Mouse (Mus musculus) C2C12 (cell line): ENCODE data around the gene Desi1. TPM values are rescaled to one million over a fixed set of nuclear protein-coding genes. Genes with fewer than 3 reads are reported as not detected.

Experiments used
- H3K27me3 ChIP-seq: one replicate; pipeline ENCODE4 v1.6.1; 2011; ENCODE audit not compliant: control insufficient read depth, insufficient read depth, insufficient read length
- H3K36me3 ChIP-seq: one replicate; pipeline ENCODE4 v1.6.1; 2011; ENCODE audit not compliant: control insufficient read depth, insufficient read depth
- H3K4me3 ChIP-seq: one replicate; pipeline ENCODE4 v1.5.1; 2011; ENCODE audit warnings: mild to moderate bottlenecking, control low read depth; ENCODE audit not compliant: poor library complexity, insufficient read depth, severe bottlenecking
- H3K79me2 ChIP-seq: one replicate; pipeline ENCODE4 v1.6.1; 2011; ENCODE audit not compliant: control insufficient read depth, insufficient read depth
- H3K79me3 ChIP-seq: one replicate; pipeline ENCODE4 v1.6.1; 2011; ENCODE audit warnings: low read depth, control low read depth
- H3ac ChIP-seq: one replicate; pipeline ENCODE3; 2011; ENCODE audit warnings: low read depth; ENCODE audit not compliant: control insufficient read depth, insufficient read length
- CEBPB ChIP-seq: IDR thresholded peaks from one replicate; pipeline ENCODE4 v1.6.1; 2011; ENCODE audit warnings: low read depth, mild to moderate bottlenecking, control low read depth, moderate library complexity
- CTCF ChIP-seq: IDR thresholded peaks from one replicate; pipeline ENCODE4 v1.5.1; 2011; ENCODE audit not compliant: control insufficient read depth, insufficient read depth, insufficient read length
- FOSL1 ChIP-seq: IDR thresholded peaks from one replicate; pipeline ENCODE4 v1.8.0; 2011; ENCODE audit warnings: mild to moderate bottlenecking, low read length; ENCODE audit not compliant: poor library complexity, insufficient read depth, severe bottlenecking
- MAX ChIP-seq: IDR thresholded peaks from one replicate; pipeline ENCODE4 v1.6.1; 2011; ENCODE audit warnings: mild to moderate bottlenecking, control low read depth
- MYOD1 ChIP-seq: IDR thresholded peaks from one replicate; pipeline ENCODE4 v1.6.1; 2011; ENCODE audit warnings: low read depth; ENCODE audit not compliant: control insufficient read depth, insufficient read length
- MYOG ChIP-seq: IDR thresholded peaks from one replicate; pipeline ENCODE4 v1.6.1; 2011; ENCODE audit not compliant: control insufficient read depth, insufficient read length; ENCODE audit errors: extremely low read depth
- USF1 ChIP-seq: IDR thresholded peaks from one replicate; pipeline ENCODE4 v1.6.1; 2011; ENCODE audit warnings: low read depth, mild to moderate bottlenecking, control low read depth, moderate library complexity
- polyA plus RNA-seq: library from polyadenylated mRNA; unstranded; fragments of >200 nt; fragmentation: generic; extraction: Trizol; gene quantifications from one replicate; pipeline ENCODE4 v1.2.1, GENCODE M21; 2012; ENCODE audit warnings: missing spikeins

Desi1 gene
- polyA plus RNA-seq, 1 experiment = 56.6 TPM

DNA sequence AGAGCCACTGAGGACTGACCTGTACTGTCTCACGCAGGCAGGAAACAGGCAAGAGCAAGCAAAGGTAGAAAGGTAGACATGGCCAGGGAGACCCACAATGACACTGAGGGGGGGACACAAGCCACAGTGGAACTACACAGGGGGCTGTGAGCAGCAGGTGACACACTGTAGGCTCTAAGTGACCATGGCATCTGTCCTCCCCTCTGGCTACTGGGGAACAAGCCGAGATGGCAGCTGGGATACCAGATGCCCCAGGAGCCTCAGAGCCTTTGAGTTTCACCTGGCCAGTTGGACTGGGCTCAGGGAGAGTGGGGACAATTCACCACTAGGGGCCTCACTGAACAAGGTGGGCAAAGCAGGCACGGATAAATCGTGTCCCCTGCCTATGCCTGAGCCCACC is 81.4 kb downstream of the Desi1 start:
- H3K4me3 ChIP-seq = no peak overlapping the region
- peaks cover 20% of the 10 kb centered on the region for H3K36me3 ChIP-seq

DNA sequence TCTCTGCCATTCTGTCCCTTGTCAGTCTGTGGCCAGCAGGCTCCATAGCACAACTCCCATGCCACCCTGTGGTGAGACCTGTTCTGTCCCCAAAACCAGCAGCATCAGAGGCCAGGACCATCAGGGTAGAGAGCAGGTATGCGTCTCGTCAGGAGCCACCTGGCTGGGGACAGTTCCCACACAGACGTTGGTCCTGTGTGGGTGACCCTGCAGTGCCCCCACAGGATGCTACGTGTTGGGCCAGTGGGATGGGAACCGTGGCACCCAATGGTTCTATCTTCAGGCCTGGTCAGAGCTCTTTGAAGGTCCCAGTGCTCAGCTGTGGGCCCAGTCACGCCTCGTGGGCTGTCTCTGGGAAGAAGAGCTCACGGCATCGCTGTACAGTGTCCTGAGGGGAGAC is 82.5 kb downstream of the Desi1 start:
- Histone ChIP-seq H3K4me3 (no peak overlapping the region), H3ac (no peak overlapping the region), H3K36me3 (peaks cover 20% of the 10 kb centered on the region), H3K27me3 (no peaks in the 10 kb centered on the region), H3K79me2 (no peaks in the 10 kb centered on the region), H3K79me3 (no peaks in the 10 kb centered on the region)
- TF ChIP-seq CTCF = no peak
- TF ChIP-seq MYOD1 = no peak
- TF ChIP-seq CEBPB = no peak
- no peak for TF ChIP-seq MYOG
- TF ChIP-seq USF1 = no peak
- no peak for TF ChIP-seq FOSL1
- no peak for TF ChIP-seq MAX

More for the DNA sequence above, 81.4 kb downstream of the Desi1 start:
- Histone ChIP-seq H3K79me2 (no peaks in the 10 kb centered on the region), H3K79me3 (no peaks in the 10 kb centered on the region), H3K27me3 (no peaks in the 10 kb centered on the region), H3ac (no peak overlapping the region)
- TF ChIP-seq MYOD1 (no peak), CTCF (no peak), FOSL1 (no peak), MAX (no peak), CEBPB (no peak), USF1 (no peak)

DNA sequence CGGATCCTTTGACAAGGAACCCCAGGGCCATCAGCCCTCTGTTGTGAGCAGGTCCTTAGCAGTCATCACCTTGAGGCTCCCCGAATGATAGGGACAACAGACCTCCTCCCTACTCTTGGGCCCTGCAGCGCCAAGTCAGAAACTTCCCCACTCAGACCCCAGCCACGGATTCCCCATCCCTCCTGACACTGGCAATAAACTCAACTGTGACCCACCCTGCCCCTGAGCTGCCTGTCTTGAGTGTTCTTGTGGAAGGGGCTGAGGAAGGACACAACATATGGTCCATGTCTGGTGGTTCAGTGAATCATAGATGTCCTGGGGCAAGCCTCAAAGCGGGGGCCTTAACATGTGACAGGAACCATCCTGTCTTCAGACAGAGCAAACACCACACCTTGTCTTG is 82.9 kb downstream of the Desi1 start:
- no peaks in the 10 kb centered on the region for H3K27me3 ChIP-seq
- TF ChIP-seq CEBPB (no peak), MYOG (no peak), CTCF (no peak), FOSL1 (no peak), MYOD1 (no peak)

DNA sequence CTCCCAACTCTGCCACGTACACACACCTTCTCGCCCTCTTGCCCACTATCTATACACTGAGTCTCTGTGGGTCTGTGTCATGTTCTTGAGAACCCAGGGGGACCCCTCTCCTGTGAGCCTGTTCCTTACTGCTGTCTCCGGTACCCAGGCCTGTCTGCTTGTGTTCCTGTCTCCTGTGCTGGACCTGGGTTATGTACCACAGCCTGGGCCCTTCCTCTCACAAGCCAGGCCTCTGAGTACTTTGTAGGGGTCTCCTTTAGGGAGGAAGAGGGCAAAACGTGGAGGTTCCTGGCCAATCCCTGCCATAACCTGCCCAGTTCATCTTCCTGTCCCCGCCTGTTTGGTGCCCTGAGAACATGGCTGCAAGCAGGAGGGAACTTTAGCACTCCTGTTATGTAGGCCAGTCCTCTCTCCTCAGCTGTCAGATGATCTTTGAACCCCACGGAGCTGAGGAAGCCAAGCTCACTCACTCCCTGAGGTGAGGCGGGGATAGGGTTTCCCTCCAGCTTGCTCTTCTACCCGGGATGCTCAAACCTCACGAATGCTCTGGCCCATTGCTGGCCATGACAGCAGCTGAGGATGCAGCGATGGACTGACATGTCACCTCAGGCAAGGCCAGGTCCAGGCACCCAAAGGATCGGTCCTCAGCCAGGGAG is 84.1 kb downstream of the Desi1 start:
- Histone ChIP-seq H3K36me3 (peaks cover 9% of the 10 kb centered on the region), H3K79me2 (no peaks in the 10 kb centered on the region), H3K4me3 (no peak overlapping the region), H3K79me3 (no peaks in the 10 kb centered on the region), H3K27me3 (peaks cover 3% of the 10 kb centered on the region), H3ac (no peak overlapping the region)
- TF ChIP-seq MYOD1 (no peak), MYOG (no peak), FOSL1 (no peak), CTCF (no peak), USF1 (no peak), MAX (no peak), CEBPB (no peak)

More for the DNA sequence above, 82.9 kb downstream of the Desi1 start:
- Histone ChIP-seq H3ac (no peak overlapping the region), H3K36me3 (peaks cover 20% of the 10 kb centered on the region), H3K79me2 (no peaks in the 10 kb centered on the region), H3K79me3 (no peaks in the 10 kb centered on the region), H3K4me3 (no peak overlapping the region)

DNA sequence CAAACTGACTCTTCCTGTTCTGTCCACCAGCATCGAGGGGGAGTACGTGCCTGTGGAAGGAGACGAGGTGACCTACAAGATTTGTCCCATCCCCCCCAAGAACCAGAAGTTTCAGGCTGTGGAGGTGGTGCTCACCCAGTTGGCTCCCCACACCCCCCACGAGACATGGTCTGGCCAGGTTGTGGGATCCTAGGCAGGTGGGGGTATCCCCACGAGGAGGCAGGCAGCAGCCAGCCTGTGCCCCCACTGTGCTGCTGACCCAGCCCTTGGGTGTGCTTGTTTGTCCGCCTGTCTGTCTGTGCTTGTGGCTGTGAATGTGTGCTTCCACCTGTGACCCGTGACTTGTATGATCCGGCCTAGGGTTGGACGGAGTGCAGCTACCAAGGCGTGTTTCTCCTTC is 84.6 kb downstream of the Desi1 start:
- no peaks in the 10 kb centered on the region for H3K79me3 ChIP-seq
- H3ac ChIP-seq = no peak overlapping the region
- no peaks in the 10 kb centered on the region for H3K79me2 ChIP-seq
- H3K4me3 ChIP-seq = no peak overlapping the region
- peaks cover 7% of the 10 kb centered on the region for H3K36me3 ChIP-seq
- no peak for TF ChIP-seq FOSL1
- TF ChIP-seq CTCF = no peak
- no peak for TF ChIP-seq USF1
- TF ChIP-seq MAX = no peak
- no peak for TF ChIP-seq MYOD1
- no peak for TF ChIP-seq MYOG
- no peak for TF ChIP-seq CEBPB
- peaks cover 3% of the 10 kb centered on the region for H3K27me3 ChIP-seq

DNA sequence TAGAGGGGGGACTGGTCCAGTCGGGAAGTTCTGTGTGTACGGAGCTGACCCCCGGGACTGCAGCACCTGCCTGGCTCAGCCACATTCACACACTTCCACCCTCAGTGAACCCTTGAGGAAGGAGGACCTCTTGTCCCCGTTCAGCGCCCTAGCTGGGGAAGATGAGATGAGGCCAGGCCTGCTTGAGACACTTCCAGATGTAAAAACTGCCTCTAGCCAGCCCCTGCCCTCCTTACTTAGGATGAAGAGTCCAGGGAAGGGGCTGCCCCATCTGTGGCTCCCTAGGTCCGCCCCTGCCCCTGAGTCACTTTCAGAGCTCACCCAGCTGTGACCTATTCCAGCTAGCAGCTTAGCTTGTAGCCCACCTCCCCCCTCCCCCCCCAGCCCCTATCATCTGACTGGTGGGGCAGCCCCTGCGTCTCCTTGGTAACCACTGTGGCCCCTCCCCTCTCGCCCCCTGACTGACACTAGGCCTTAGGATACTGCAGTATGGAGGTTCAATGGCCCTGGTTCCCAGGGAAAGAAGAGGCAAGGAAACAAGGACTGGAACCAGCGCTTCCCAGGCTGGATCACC is 90.4 kb downstream of the Desi1 start:
- Histone ChIP-seq H3K79me2 (no peaks in the 10 kb centered on the region), H3ac (no peak overlapping the region), H3K4me3 (no peak overlapping the region), H3K36me3 (no peaks in the 10 kb centered on the region), H3K79me3 (no peaks in the 10 kb centered on the region), H3K27me3 (peaks cover 8% of the 10 kb centered on the region)
- TF ChIP-seq MAX (no peak), MYOD1 (no peak), MYOG (no peak), CEBPB (no peak), FOSL1 (no peak), USF1 (no peak), CTCF (no peak)

Other genes starting within 250 kb of the Desi1 start
- 32.6 TPM for gene Tef, start 231.4 kb downstream of the Desi1 start, polyA plus RNA-seq
- 37.5 TPM for gene Tob2, start 175.1 kb downstream of the Desi1 start, polyA plus RNA-seq
- 156 TPM for gene Phf5a, start 162.0 kb downstream of the Desi1 start, polyA plus RNA-seq
- gene Aco2, start 161.6 kb downstream of the Desi1 start, polyA plus RNA-seq = 368 TPM
- gene Polr3h, start 107.6 kb downstream of the Desi1 start, polyA plus RNA-seq = 164 TPM
- gene Csdc2, start 97.1 kb downstream of the Desi1 start, polyA plus RNA-seq = 1.7 TPM
- 66.6 TPM for gene Pmm1, start 72.9 kb downstream of the Desi1 start, polyA plus RNA-seq
- gene 1700029P11Rik, start 53.3 kb downstream of the Desi1 start, polyA plus RNA-seq = not detected
- 53.7 TPM for gene Xrcc6, start 46.0 kb downstream of the Desi1 start, polyA plus RNA-seq
- gene Snu13, start 13.7 kb upstream of the Desi1 start, polyA plus RNA-seq = 238 TPM
- not detected for gene 4930407I10Rik, start 25.3 kb upstream of the Desi1 start, polyA plus RNA-seq
- gene Mei1, start 36.1 kb upstream of the Desi1 start, polyA plus RNA-seq = not detected
- gene Ccdc134, start 94.1 kb upstream of the Desi1 start, polyA plus RNA-seq = 20.2 TPM
- 180 TPM for gene Srebf2, start 113.3 kb upstream of the Desi1 start, polyA plus RNA-seq
- gene Shisa8, start 179.0 kb upstream of the Desi1 start, polyA plus RNA-seq = 0.06 TPM
- 0.16 TPM for gene Tnfrsf13c, start 190.5 kb upstream of the Desi1 start, polyA plus RNA-seq
- gene Cenpm, start 210.9 kb upstream of the Desi1 start, polyA plus RNA-seq = 46.3 TPM
- gene 1500009C09Rik, start 218.5 kb upstream of the Desi1 start, polyA plus RNA-seq = not detected
- 0.06 TPM for gene Sept3, start 241.0 kb upstream of the Desi1 start, polyA plus RNA-seq